Mouse (Mus musculus) midbrain, embryonic 13.5 days (tissue): ENCODE measurements around the gene Gramd2. TPM values are rescaled to one million over a fixed set of nuclear protein-coding genes. Genes with fewer than 3 reads are reported as not detected.

Source experiments
- ATAC-seq: fragments of 200-750 bp; cut with Nextera tagmentation; 2 replicates; pipeline ENCODE4 v1.8.0; 2017; ENCODE audit warnings: mild to moderate bottlenecking, moderate TSS enrichment, moderate library complexity
- H3K27ac ChIP-seq: fragments of 300-500 bp; sonication (generic); 2 replicates; pipeline ENCODE4 v1.5.1; 2015; ENCODE audit warnings: inconsistent platforms, mild to moderate bottlenecking, moderate library complexity
- H3K27me3 ChIP-seq: fragments of 300-500 bp; sonication (generic); 2 replicates; pipeline ENCODE4 v1.6.1; 2015; ENCODE audit warnings: mild to moderate bottlenecking, inconsistent platforms
- H3K36me3 ChIP-seq: fragments of 300-500 bp; sonication (generic); 2 replicates; pipeline ENCODE4 v1.6.1; 2015; ENCODE audit warnings: mild to moderate bottlenecking, inconsistent platforms
- H3K4me1 ChIP-seq: fragments of 300-500 bp; sonication (generic); replicated peaks from 2 replicates; pipeline ENCODE4 v1.6.1; 2015; ENCODE audit warnings: inconsistent platforms
- H3K4me2 ChIP-seq: fragments of 300-500 bp; sonication (generic); replicated peaks from 2 replicates; pipeline ENCODE4 v1.6.1; 2015; ENCODE audit warnings: moderate library complexity, mild to moderate bottlenecking, inconsistent platforms
- H3K4me3 ChIP-seq: fragments of 300-500 bp; sonication (generic); replicated peaks from 2 replicates; pipeline ENCODE4 v1.5.1; 2015; ENCODE audit warnings: mild to moderate bottlenecking, inconsistent platforms
- H3K9ac ChIP-seq: fragments of 300-500 bp; sonication (generic); replicated peaks from 2 replicates; pipeline ENCODE4 v1.6.1; 2015; ENCODE audit warnings: mild to moderate bottlenecking, inconsistent platforms
- H3K9me3 ChIP-seq: fragments of 300-500 bp; sonication (generic); 2 replicates; pipeline ENCODE4 v1.6.1; 2016; ENCODE audit warnings: mild to moderate bottlenecking, inconsistent platforms
- WGBS: fragments of 180-500 bp; shearing (Covaris S2); methylation state at CpG from one replicate; pipeline ENCODE4 v1.1.7; 2015; 5-methylcytosine and 5-hydroxymethylcytosine counted together
- polyA plus RNA-seq: library from polyadenylated mRNA; unstranded; fragments of >200 nt; fragmentation: Nextera tagmentation; extraction: Ambion mirVana; gene quantifications from 2 replicates; pipeline ENCODE4 v1.2.1, GENCODE M21; 2015

Gene Gramd2
- polyA plus RNA-seq, 1 experiment from 2014 or later, result 2.1 TPM

GRCm38 (mm10) chr9:59701094-59701493, 21.1 kb downstream of the Gramd2 start:
- Histone ChIP-seq H3K9ac (no peak overlapping the region), H3K4me1 (no peaks in the 10 kb centered on the region), H3K4me2 (no peak overlapping the region), H3K27me3 (no peaks in the 10 kb centered on the region), H3K4me3 (no peak overlapping the region), H3K27ac (no peak overlapping the region), H3K9me3 (no peaks in the 10 kb centered on the region), H3K36me3 (no peaks in the 10 kb centered on the region)
- 82% methylated on average over 7 of the region's 7 CpGs for WGBS
- ATAC-seq, result no peak

DNA sequence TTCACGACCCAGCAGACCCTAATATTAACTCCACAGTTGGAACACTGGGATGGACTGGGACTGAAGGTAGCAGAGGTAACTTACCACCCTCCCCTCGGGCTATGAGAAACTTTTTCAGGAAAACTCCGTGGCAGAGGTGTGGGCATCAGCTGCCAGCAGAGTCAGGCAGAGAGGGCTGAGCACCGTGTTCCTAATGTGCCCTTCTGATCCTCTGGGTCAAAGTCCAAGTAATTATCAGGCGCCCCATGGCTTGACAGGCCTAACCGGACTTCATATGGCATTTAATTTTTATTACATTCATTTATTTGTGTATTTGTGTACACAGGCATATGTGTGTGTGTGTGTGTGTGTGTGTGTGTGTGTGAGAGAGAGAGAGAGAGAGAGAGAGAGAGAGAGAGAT, 23.2 kb downstream of the Gramd2 start:
- Histone ChIP-seq H3K27me3 (no peaks in the 10 kb centered on the region), H3K4me2 (no peak overlapping the region), H3K36me3 (no peaks in the 10 kb centered on the region), H3K4me1 (no peaks in the 10 kb centered on the region), H3K4me3 (no peak overlapping the region), H3K9me3 (no peaks in the 10 kb centered on the region), H3K9ac (no peak overlapping the region), H3K27ac (no peak overlapping the region)
- 76% methylated on average over 6 of the region's 6 CpGs for WGBS
- ATAC-seq, result no peak

DNA sequence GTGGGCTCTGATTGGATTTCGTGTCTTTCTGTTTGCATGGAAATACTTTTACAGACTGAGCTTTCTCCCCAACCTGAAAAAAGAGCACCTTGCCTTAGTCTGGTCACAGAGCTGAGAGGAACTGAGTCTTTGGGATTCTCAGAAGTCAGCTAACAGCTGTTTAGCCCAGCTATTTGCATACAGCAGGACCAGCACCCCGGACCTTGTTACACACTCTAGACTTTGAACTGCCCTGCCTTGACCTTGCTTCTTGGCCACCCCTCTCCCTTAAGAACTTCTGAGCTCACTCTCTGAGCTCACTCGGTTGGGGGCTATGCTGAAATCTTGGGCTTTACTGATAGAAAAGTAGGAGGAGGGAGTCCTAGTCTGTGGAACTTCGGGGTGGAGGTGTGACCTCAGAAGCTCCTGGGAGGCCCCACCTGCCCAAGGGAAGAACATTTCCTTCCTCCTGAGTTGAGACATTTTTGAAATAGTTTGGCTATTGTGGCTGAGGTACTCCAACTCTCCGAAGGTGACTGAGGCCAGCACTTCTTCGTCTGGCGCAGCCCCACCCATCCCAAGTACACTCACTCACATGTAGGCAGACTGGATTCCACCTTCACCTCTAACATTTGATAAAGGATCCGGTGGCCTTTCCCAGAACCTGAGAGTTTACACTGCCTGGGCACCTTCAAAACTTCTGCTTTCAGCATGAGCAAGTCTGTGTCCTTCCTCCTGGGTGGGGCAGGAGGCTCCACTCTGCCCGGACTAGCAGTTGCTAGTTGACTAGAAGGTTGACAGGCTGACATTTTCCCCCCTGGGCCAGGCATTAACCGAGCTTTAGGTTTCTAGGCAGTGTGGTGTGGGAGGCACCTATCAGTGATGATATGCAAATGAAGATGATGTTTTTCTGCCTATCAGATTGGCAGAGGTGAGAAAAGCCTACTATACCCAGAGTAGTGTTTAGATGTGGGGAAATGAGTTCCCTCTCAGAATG, 27.2 kb downstream of the Gramd2 start:
- H3K36me3 ChIP-seq, result no peaks in the 10 kb centered on the region
- ATAC-seq, result no peak
- H3K27me3 ChIP-seq, result no peaks in the 10 kb centered on the region
- no peak overlapping the region for H3K4me2 ChIP-seq
- H3K4me1 ChIP-seq, result no peaks in the 10 kb centered on the region
- H3K4me3 ChIP-seq, result no peak overlapping the region
- WGBS, result 75% methylated on average over 10 of the region's 10 CpGs
- H3K9ac ChIP-seq, result no peak overlapping the region
- no peak overlapping the region for H3K27ac ChIP-seq
- H3K9me3 ChIP-seq, result no peaks in the 10 kb centered on the region

DNA sequence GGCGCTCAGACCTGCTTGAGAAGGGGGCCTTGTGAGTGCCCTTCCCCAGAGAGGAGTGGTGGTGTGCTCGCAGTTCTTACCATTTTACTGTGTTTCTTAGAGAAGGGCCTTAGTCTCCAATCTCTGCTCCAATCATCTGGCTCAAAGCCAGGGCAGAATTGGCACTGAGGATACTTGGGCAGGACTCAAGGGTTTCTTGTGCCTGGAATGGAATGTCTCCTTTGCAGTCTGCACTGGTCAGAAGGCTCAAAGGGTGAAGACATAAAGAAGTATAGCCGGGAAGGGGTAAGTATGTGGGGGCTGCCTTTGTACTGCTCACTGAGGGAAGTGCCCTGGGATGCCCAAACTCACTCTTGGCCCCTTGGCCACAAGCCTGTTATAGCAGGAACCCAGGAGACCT, 29.3 kb downstream of the Gramd2 start:
- no peaks in the 10 kb centered on the region for H3K27me3 ChIP-seq
- no peak for ATAC-seq
- WGBS, result 86% methylated on average over 3 of the region's 3 CpGs
- no peaks in the 10 kb centered on the region for H3K4me1 ChIP-seq
- no peak overlapping the region for H3K4me3 ChIP-seq
- H3K9ac ChIP-seq, result no peak overlapping the region
- no peak overlapping the region for H3K27ac ChIP-seq
- H3K9me3 ChIP-seq, result no peaks in the 10 kb centered on the region
- no peaks in the 10 kb centered on the region for H3K36me3 ChIP-seq
- no peak overlapping the region for H3K4me2 ChIP-seq

GRCm38 (mm10) chr9:59716275-59716898, 36.4 kb downstream of the Gramd2 start:
- WGBS, result 79% methylated on average over 7 of the region's 7 CpGs
- no peaks in the 10 kb centered on the region for H3K9me3 ChIP-seq
- no peaks in the 10 kb centered on the region for H3K27me3 ChIP-seq
- no peak overlapping the region for H3K27ac ChIP-seq
- H3K4me3 ChIP-seq, result no peak overlapping the region
- no peaks in the 10 kb centered on the region for H3K4me1 ChIP-seq
- no peak for ATAC-seq
- H3K36me3 ChIP-seq, result no peaks in the 10 kb centered on the region
- H3K4me2 ChIP-seq, result no peak overlapping the region
- H3K9ac ChIP-seq, result no peak overlapping the region

GRCm38 (mm10) chr9:59718237-59718636, 38.3 kb downstream of the Gramd2 start:
- Histone ChIP-seq H3K4me3 (no peak overlapping the region), H3K27ac (no peak overlapping the region), H3K9ac (no peak overlapping the region), H3K27me3 (no peaks in the 10 kb centered on the region), H3K4me2 (no peak overlapping the region), H3K36me3 (no peaks in the 10 kb centered on the region), H3K9me3 (no peaks in the 10 kb centered on the region), H3K4me1 (peaks cover under 1% of the 10 kb centered on the region)
- WGBS, result 87% methylated on average over 4 of the region's 4 CpGs
- ATAC-seq, result no peak

- no peak overlapping the region for H3K27ac ChIP-seq
- no peaks in the 10 kb centered on the region for H3K27me3 ChIP-seq
- no peak overlapping the region for H3K4me3 ChIP-seq
- H3K36me3 ChIP-seq, result no peaks in the 10 kb centered on the region
- H3K9ac ChIP-seq, result no peak overlapping the region
- H3K4me1 ChIP-seq, result peaks cover 10% of the 10 kb centered on the region
- no peaks in the 10 kb centered on the region for H3K9me3 ChIP-seq
- 89% methylated on average over 5 of the region's 5 CpGs for WGBS
- H3K4me2 ChIP-seq, result no peak overlapping the region
- ATAC-seq, result no peak
Observed at GRCm38 (mm10) chr9:59721144-59721543, 41.2 kb downstream of the Gramd2 start.

- H3K36me3 ChIP-seq, result no peaks in the 10 kb centered on the region
- H3K27me3 ChIP-seq, result no peaks in the 10 kb centered on the region
- H3K4me3 ChIP-seq, result no peak overlapping the region
- no peak overlapping the region; the same call in 1 of the 2 replicates for H3K9ac ChIP-seq
- peak; percentile 65 for ATAC-seq
- H3K27ac ChIP-seq, result no peak overlapping the region
- no peaks in the 10 kb centered on the region for H3K9me3 ChIP-seq
- peak overlapping the region; percentile 39 for H3K4me2 ChIP-seq
- 25% methylated on average over 10 of the region's 10 CpGs for WGBS
- peaks cover 10% of the 10 kb centered on the region for H3K4me1 ChIP-seq
Observed at GRCm38 (mm10) chr9:59723096-59723657, 43.2 kb downstream of the Gramd2 start.

- no peaks in the 10 kb centered on the region for H3K36me3 ChIP-seq
- H3K27me3 ChIP-seq, result no peaks in the 10 kb centered on the region
- H3K4me2 ChIP-seq, result no peak overlapping the region
- no peak overlapping the region for H3K9ac ChIP-seq
- no peaks in the 10 kb centered on the region for H3K9me3 ChIP-seq
- 66% methylated on average over 8 of the region's 8 CpGs for WGBS
- no peak overlapping the region for H3K27ac ChIP-seq
- no peak overlapping the region for H3K4me3 ChIP-seq
- no peak for ATAC-seq
- H3K4me1 ChIP-seq, result peaks cover 10% of the 10 kb centered on the region
Observed at GRCm38 (mm10) chr9:59723791-59724442, 44.0 kb downstream of the Gramd2 start.

DNA sequence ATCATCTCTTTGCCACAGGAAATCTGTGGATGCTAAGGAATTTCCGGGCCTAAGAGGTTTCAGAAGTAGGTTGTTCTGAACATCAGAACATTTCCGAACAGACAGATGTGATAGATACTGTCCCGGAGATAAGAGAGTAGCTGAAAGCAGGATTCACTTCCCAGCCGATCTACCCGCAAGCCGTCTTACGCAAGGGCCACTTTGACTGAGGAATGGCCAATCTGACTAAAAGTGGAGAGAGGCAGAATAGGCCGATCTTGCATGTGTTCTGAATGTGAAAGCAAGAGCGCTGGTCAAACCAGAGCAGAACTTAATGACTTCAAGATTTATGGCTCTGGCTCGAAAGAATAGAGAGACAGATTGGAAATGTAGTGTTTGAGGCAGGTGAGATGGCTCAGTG, 45.6 kb downstream of the Gramd2 start:
- H3K36me3 ChIP-seq, result no peaks in the 10 kb centered on the region
- peaks cover 10% of the 10 kb centered on the region for H3K4me1 ChIP-seq
- no peaks in the 10 kb centered on the region for H3K9me3 ChIP-seq
- H3K27me3 ChIP-seq, result no peaks in the 10 kb centered on the region
- no peak overlapping the region for H3K9ac ChIP-seq
- no peak overlapping the region for H3K27ac ChIP-seq
- 89% methylated on average over 10 of the region's 10 CpGs for WGBS
- H3K4me2 ChIP-seq, result no peak overlapping the region
- ATAC-seq, result no peak
- no peak overlapping the region for H3K4me3 ChIP-seq

DNA sequence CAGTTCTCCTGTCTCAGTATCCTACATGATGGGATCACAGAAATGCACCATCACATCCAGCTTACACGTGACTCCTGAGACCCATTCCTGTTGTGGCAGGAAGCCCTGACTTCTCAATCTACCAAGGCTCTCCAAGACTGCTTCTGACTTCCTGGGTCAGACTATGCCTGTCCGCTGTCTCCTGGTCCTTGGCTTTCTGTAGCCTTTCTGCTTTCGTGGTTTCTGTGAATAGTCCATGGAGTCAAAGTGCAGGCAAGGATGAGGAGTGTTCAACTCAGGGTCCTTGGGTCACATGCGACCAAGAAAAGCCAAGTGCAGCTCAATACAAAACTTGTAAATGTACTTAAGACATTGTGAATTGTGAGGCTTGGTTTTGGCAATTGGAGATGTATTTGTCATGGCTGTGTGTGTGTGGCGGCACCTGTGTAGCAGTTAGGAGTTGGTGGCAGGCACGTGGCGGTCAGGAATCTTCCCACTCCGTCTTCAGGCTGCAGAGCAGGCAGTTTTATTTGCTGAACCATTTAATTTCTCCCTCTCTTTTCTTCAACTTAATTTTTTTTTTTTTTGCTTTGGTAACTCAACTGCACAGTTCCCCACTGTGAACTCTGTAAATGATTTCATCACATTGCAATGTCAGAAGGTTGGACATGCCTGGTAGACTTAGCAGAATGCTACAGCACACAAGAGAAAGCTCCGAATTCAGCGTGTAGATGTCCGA, 47.8 kb downstream of the Gramd2 start:
- no peak for ATAC-seq
- no peak overlapping the region for H3K4me3 ChIP-seq
- peaks cover 10% of the 10 kb centered on the region for H3K4me1 ChIP-seq
- H3K9me3 ChIP-seq, result no peaks in the 10 kb centered on the region
- H3K9ac ChIP-seq, result no peak overlapping the region
- no peak overlapping the region for H3K27ac ChIP-seq
- H3K27me3 ChIP-seq, result no peaks in the 10 kb centered on the region
- no peak overlapping the region for H3K4me2 ChIP-seq
- H3K36me3 ChIP-seq, result no peaks in the 10 kb centered on the region
- WGBS, result 87% methylated on average over 11 of the region's 11 CpGs
